Mouse (Mus musculus) MEL-GATA-1-ER (cell line): ENCODE data around the gene Mmadhc.

ENCODE experiments used
- DNase-seq: peaks from one replicate; pipeline ENCODE4 v3.0.0-alpha.2; 2012; ENCODE audit warnings: low read depth; ENCODE audit errors: extremely low read depth

Gene Mmadhc

DNA sequence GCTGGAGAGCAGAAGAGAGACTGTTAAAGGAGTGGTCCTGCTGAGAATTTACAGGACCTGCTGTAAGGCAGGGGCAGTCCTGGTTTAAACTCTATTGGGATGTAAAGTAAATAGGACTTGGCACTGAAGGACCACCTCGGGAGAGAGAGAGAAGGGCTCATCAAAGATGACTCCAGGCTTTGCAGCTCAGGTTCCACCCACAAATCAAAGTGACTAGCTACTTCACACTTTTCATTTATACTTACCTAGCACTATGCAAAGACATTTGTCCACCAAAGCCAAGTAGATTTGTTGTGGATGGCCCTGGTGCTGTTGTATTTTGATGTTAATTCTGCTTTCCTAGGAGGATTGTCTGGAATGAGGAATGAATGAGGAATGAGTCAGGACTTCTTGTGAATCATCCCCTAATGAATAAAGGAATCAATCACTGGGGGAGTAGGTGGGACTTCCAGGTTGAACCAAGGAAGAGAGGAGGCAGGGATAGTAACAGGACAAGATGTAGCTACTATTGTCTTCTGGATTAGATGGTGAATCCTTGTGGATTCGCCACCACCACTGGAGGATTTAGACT, 31.3 kb downstream of the Mmadhc start:
- DNase-seq: no peak

DNA sequence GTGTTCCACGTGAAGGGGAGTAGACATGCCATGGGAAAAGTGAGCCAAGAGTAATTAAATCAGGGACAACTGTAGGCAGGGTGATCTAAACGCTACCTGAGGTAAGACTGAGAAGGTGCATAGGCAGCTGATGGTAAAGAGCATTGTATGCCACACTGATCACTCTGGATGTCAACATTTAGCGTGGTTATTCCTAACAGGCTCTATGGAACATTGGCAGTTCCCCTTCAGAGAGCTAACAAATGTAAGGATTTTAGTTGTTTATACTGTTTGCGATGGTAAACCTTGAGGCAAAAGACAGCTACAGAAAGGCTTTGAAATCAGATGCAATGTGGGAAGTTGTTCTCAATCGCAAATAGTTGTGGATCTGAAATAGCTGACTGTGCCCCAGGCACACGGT, 32.5 kb downstream of the Mmadhc start:
- DNase-seq: no peak

DNA sequence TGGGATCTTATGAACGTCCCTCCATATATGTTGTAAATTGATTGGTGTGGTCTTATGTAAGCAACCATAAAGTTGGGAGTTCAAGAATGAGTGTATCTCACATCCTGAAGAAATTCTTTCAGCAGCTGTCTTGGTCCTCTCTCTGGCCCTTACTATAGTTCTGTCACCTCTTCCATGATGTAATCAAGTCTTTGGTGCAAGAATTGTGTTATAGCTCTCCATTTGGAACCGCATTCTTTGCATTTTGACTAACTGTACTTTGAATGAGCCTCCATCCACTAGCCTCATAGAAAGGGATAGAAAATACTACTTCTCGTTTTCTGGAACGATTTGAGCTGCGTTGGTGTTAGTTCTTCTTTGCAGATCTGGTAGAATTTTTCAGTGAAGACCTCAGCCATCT, 41.6 kb downstream of the Mmadhc start:
- DNase-seq: no peak

DNA sequence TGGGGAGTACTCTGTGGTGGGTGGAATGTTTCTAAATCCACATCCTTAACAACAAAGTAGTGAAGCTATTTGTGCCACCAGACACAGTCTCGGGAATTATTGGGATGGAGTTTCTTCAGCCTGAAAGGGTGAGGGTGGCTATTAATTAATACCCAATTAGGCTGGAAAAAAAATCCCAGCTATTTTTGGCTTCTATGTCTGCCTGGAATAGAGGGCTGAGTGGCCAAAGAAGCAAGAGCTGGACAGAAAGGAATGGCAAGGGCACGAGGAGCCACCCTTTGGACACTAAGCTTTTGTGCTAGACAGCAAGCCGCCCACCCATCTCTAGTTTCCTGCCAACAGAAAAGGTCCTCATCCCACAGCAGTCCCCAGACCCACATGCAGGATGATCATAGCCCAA, 48.0 kb downstream of the Mmadhc start:
- no peak for DNase-seq

DNA sequence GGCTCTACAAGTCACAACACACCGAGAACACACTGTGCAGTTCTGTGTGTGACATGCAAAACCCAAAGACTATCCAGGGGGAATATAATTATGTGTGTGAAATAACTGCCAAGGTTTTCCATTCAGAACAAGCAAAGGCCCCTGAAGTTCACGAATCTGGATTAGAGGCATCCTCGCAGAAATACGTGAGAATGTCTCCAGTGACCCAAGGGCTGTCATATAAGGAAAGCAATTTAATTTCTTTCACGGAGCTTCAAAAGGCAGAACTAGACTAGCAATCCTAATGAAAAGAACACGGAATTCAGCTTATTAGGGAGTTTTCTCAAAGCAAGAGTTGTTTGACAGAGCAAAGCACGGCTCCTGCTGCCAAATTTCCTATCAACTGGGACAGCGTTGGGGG, 63.1 kb downstream of the Mmadhc start:
- no peak for DNase-seq
